Mouse (Mus musculus): ENCODE measurements around the gene Ccl4. TPM values are rescaled to one million over a fixed set of nuclear protein-coding genes. Genes with fewer than 3 reads are reported as not detected.

The Ccl4 gene
- total RNA-seq, 4 experiments from 2014 or later: 2.9 to 5.1 TPM; not detected in 2

GRCm38 (mm10) chr11:83671743-83672142 is 9.4 kb downstream of the Ccl4 start:
- no peak for DNase-seq (ENCODE audit: low spot score in 2 of 2)

- DNase-seq (ENCODE audit: low spot score in 2 of 2): no peak
Measured at GRCm38 (mm10) chr11:83675665-83676064, 13.3 kb downstream of the Ccl4 start.

GRCm38 (mm10) chr11:83689918-83690317 is 27.5 kb downstream of the Ccl4 start:
- DNase-seq (ENCODE audit: low spot score in 2 of 2): no peak

GRCm38 (mm10) chr11:83692008-83692407 is 29.6 kb downstream of the Ccl4 start:
- DNase-seq (ENCODE audit: low spot score in 2 of 2): no peak

GRCm38 (mm10) chr11:83703705-83704104 is 41.3 kb downstream of the Ccl4 start, which contains the start of gene Wfdc17:
Wfdc17 (plus strand) TSS chr11:83703991.
- DNase-seq (ENCODE audit: low spot score in 2 of 2): no peak

- no peak for DNase-seq (ENCODE audit: low spot score in 2 of 2)
Measured at GRCm38 (mm10) chr11:83708715-83709114, 46.3 kb downstream of the Ccl4 start, which contains the start of gene Wfdc18. Wfdc18 (plus strand) TSS chr11:83709015.

GRCm38 (mm10) chr11:83709683-83710082 is 47.3 kb downstream of the Ccl4 start:
- DNase-seq (ENCODE audit: low spot score in 2 of 2): peak in 1 of 2 experiments; percentile 10

- no peak for DNase-seq (ENCODE audit: low spot score in 2 of 2)
Measured at GRCm38 (mm10) chr11:83712671-83713070, 50.3 kb downstream of the Ccl4 start.

GRCm38 (mm10) chr11:83713925-83714324 is 51.5 kb downstream of the Ccl4 start:
- no peak for DNase-seq (ENCODE audit: low spot score in 2 of 2)

Other genes starting within 250 kb of the Ccl4 start
- under 1 TPM in 3 of 4 experiments, not detected in 1; 0.11 to 0.27 (median 0.14) TPM for gene Gas2l2, start 233.1 kb upstream of the Ccl4 start, total RNA-seq (2022)
- 1 to 10 TPM in 1 of 4 experiments, under 1 TPM in 2, not detected in 1; 0.59 to 1.3 (median 0.80) TPM for gene 1700020L24Rik, start 224.9 kb upstream of the Ccl4 start, total RNA-seq (2022)
- gene Mmp28, start 199.5 kb upstream of the Ccl4 start, total RNA-seq (2022): 1 to 10 TPM; 3.7 to 5.0 (median 4.2) TPM
- 10 to 100 TPM; 50.1 to 67.1 (median 54.3) TPM for gene Taf15, start 189.5 kb upstream of the Ccl4 start, total RNA-seq (2022)
- gene Heatr9, start 140.4 kb upstream of the Ccl4 start, total RNA-seq (2022): not detected
- 1 to 10 TPM in 1 of 4 experiments, not detected in 3; 1.1 TPM for gene Ccl5, start 132.1 kb upstream of the Ccl4 start, total RNA-seq (2022)
- 10 to 100 TPM in 1 of 4 experiments, 1 to 10 TPM in 3; 2.9 to 10.8 (median 5.0) TPM for gene Ccl9, start 83.9 kb upstream of the Ccl4 start, total RNA-seq (2022)
- gene Ccl6, start 69.5 kb upstream of the Ccl4 start, total RNA-seq (2022): 10 to 100 TPM in 2 of 4 experiments, 1 to 10 TPM in 1, under 1 TPM in 1; 0.65 to 29.6 (median 13.0) TPM
- gene Rpl9-ps1, start 17.0 kb upstream of the Ccl4 start, total RNA-seq (2022): not detected
- gene Ccl3, start 13.2 kb upstream of the Ccl4 start, total RNA-seq (2022): 10 to 100 TPM in 1 of 4 experiments, 1 to 10 TPM in 1, under 1 TPM in 1, not detected in 1; 0.51 to 10.8 (median 8.0) TPM
- 1 to 10 TPM in 1 of 4 experiments, not detected in 3; 1.6 TPM for gene Wfdc17, start 41.4 kb downstream of the Ccl4 start, total RNA-seq (2022)
- 1 to 10 TPM in 2 of 4 experiments, under 1 TPM in 1, not detected in 1; 0.98 to 1.9 (median 1.9) TPM for gene Wfdc18, start 46.4 kb downstream of the Ccl4 start, total RNA-seq (2022)
- not detected for gene Wfdc21, start 84.4 kb downstream of the Ccl4 start, total RNA-seq (2022)
- gene Heatr6, start 91.1 kb downstream of the Ccl4 start, total RNA-seq (2022): 10 to 100 TPM; 15.9 to 17.7 (median 16.5) TPM
- gene Hnf1b, start 187.5 kb downstream of the Ccl4 start, total RNA-seq (2022): under 1 TPM; 0.37 to 0.76 (median 0.54) TPM